Mouse (Mus musculus) skeletal muscle tissue, postnatal 0 days (tissue): ENCODE results near the gene BC049352. TPM values are rescaled to one million over a fixed set of nuclear protein-coding genes. Genes with fewer than 3 reads are reported as not detected.

Experiments
- microRNA-seq, 2 experiments: library from miRNA; unstranded; fragments of <30 nt; microRNA quantifications; one replicate each; pipeline ENCODE4; 2016
- polyA plus RNA-seq: library from polyadenylated mRNA; unstranded; fragments of >200 nt; fragmentation: Nextera tagmentation; extraction: Ambion mirVana; gene quantifications from 2 replicates; pipeline ENCODE4 v1.2.1, GENCODE M21; 2015

BC049352 gene
- polyA plus RNA-seq = not detected in 2 replicates

DNA sequence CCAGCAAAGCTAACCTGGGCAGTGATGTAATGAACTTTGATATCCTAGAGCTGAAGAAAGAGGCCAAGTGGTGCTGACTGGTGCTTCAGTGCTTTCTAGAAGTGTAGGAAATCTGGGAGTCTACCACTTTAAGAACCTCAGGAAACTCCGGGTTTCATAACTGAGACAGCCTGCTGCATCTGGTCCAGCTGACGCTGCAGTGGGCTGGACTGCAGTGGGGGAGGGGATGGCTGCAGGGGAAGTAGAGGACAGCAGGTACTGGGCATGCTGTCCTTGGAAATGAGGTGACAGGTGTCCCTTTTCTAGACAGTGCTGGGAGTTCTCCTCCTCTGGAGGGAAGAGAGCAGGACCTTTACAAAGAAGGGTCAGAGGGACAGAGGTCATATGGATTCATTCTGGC, at the start of gene BC049352:
TSS of gene BC049352 (plus strand) at position 238 of the 400 bp plus-strand sequence.

DNA sequence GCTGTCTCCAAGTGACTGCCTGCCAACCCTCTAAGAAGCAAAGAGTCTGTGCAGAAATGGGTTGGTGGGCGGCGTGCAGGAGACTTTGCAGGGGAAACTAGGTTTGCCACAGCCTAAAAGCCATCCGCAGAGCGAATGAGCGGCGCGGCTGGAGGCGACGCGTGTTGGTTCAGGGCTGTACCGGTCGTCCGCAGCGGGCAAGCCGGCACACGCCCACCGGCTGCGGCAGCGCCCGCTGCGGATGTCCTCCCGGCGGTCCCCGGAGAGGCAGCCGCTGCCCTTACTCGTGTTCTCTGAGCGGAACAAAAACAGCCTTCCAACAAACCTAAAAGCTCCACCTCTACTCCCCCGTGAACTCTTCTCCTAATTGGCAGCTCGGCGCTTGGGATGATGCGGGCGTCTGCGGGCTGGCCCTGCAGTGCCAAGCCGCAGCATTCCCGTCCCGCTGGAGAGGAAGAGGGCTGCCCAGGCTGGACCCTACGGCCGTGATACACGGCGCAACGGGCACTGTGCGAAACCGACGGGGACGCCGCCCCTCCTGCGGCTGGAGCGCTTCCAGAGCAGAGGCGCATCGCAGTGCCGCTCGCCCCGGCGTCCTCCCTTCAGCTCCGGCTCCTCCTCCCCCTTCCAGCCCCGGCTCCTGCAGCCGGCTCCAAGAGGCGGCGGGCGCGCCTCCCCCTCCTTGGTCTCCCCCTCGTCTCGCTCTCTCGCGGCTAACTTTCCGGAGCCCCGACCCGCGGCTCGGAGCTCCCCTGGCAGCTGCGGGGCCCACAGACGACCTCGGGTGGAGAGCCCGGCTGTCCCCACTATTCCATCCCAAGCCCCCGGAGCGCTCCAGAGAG, 43.4 kb upstream of the BC049352 start, which contains the start of gene Scn4b:
TSS of gene Scn4b (plus strand) at position 205 of the 842 bp plus-strand sequence.

DNA sequence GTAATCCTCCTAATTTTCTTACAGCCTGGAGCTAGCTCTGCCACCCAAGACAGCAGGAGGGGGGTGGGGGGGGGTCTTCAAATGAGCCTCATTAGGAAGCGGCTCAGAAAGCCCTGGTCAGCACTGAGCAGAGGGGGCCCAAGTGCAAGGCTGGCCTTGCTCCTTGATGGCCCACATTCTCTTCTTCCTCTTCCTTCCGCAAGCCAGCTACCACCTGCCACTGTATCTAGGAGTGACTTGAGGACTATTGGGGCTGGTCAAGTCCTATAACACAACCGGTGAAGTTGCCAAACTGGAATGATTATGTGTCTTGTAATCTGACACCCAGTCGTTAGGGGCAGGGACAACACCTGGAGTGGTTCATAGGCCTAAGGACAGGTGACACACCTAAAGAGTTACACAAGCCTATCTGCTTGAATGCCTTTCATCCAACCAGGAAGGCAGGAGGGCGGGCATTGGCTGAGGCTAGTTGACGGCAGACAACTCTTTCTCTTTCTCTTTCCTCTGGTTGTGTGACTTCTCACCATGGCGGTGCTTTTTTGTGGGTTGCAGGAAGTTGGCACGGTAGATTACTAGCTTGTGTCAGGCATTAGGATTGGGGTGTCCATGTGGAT, 22.1 kb downstream of the BC049352 start, which contains the start of gene Tmprss4:
TSS of gene Tmprss4 (minus strand) at position 296 of the 614 bp plus-strand sequence.

DNA sequence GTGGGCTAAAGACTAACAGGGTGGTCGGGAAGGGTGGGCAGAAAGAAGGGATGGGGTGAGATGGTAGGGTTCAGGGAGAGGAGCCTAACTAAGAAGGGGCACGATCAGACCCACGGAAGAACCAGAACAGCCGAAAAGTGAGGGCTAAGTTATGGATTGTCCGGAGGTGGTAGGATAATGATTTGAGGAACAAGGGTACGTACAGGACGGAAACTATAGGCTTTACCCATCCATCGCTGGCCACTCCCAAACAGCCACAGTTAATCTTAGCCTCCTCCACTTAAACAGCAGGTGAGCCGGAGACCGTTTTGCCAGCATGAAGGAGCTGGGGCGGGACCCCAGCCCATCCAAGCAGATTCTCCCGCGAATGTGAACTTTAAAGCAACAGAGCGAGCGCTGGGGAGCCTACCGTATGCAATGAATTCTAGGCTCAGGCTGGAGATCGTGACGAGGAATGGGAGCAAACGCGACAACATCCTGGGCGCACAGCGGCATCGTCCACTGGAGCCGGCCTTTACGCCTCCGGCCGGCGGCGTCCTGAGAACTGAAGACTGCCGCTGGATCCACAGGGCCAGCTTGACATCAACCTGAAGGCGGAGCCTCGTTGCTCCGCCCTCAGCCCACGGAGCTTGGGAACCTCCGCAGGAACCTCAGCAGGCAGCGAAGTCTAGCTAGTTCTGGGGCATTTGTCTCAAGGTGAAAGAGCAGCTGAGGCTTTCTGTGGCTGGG, 87.0 kb downstream of the BC049352 start, which contains the start of gene Il10ra:
TSS of gene Il10ra (minus strand) at position 553 of the 729 bp plus-strand sequence.

Small RNAs within 50 kb of the gene (microRNA-seq; reads per million reads assigned to microRNA genes)
- 0 reads per million in 2 experiments for gene Mir7086

Other genes with a start within 250 kb of the BC049352 start
- gene Ube4a, start 216.4 kb upstream of the BC049352 start, polyA plus RNA-seq = 13.6 and 15.2 TPM in 2 replicates
- gene Cd3g, start 201.6 kb upstream of the BC049352 start, polyA plus RNA-seq = 0.19 TPM in 1 of 2 replicates, not detected in the other
- not detected in 2 replicates for gene Cd3d, start 200.2 kb upstream of the BC049352 start, polyA plus RNA-seq
- 4.3 TPM in 2 replicates for gene Cd3e, start 172.4 kb upstream of the BC049352 start, polyA plus RNA-seq
- gene Mpzl2, start 142.2 kb upstream of the BC049352 start, polyA plus RNA-seq = 0.85 TPM in 1 of 2 replicates, not detected in the other
- 5.9 and 6.2 TPM in 2 replicates for gene Mpzl3, start 126.8 kb upstream of the BC049352 start, polyA plus RNA-seq
- 0.49 and 0.69 TPM in 2 replicates for gene Jaml, start 102.8 kb upstream of the BC049352 start, polyA plus RNA-seq
- gene Scn2b, start 64.2 kb upstream of the BC049352 start, polyA plus RNA-seq = 0.48 and 0.68 TPM in 2 replicates
- gene Scn4b, start 43.6 kb upstream of the BC049352 start, polyA plus RNA-seq = 6.5 and 7.2 TPM in 2 replicates
- 2.1 TPM in 1 of 2 replicates, not detected in the other for gene Tmprss4, start 22.1 kb downstream of the BC049352 start, polyA plus RNA-seq
- 0.78 and 0.90 TPM in 2 replicates for gene Il10ra, start 87.1 kb downstream of the BC049352 start, polyA plus RNA-seq
- gene Tmprss13, start 137.1 kb downstream of the BC049352 start, polyA plus RNA-seq = 0.91 TPM in 1 of 2 replicates, not detected in the other
- 58.8 and 66.2 TPM in 2 replicates for gene Fxyd6, start 188.2 kb downstream of the BC049352 start, polyA plus RNA-seq
- gene Fxyd2, start 217.7 kb downstream of the BC049352 start, polyA plus RNA-seq = 1.5 and 2.5 TPM in 2 replicates
- gene Dscaml1, start 244.6 kb downstream of the BC049352 start, polyA plus RNA-seq = not detected in 2 replicates